Mouse (Mus musculus): ENCODE measurements around the gene Safb2. TPM values are rescaled to one million over a fixed set of nuclear protein-coding genes. Genes with fewer than 3 reads are reported as not detected.
A peak's percentile ranks its signal among the peaks of the same experiment; 100 is the strongest.

The Safb2 gene
- polyA plus RNA-seq, 1 experiment, result 45.1 TPM

DNA sequence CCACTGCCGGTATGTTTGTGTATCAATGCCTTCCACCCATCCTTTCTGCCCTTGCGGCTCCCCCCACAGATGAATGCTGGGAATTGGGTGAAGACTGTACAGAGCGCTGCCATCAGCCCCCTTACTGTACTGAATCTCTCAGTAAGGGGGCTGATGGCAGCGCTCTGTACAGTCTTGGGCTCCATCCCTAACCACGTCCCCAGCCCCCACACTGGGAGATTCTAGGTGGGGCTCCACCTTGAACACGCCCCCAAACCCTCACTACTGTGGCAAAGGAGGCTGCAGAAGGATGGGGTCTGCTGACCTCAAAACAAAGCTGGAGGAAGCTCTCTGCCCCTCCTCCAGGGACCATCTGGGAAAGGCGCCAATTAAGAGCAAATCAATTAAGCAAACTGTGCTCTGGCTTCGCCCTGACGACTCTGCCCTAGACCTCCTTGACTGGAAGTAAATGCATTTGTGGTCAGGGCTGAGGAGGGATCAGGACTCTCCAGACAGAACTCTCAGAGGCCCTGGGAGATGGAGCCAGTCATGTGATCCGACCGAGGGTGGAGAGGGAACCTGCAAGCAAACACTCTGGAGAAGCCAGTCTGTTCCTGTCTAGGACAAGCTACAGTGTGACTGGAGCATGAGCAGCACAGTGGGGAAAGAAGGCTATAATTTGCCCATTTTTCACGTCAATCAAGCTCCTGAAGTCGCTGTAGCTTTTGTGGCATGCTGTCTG is 68.5 kb downstream of the Safb2 start:
- H3K79me3 ChIP-seq (ENCODE audit: low read depth), result no peaks in the 10 kb centered on the region
- peaks cover 7% of the 10 kb centered on the region for H3K27me3 ChIP-seq (ENCODE audit: control insufficient read depth, insufficient read depth, insufficient read length)
- H3K4me3 ChIP-seq (ENCODE audit: insufficient read depth, poor library complexity, severe bottlenecking), result no peak overlapping the region
- H3K36me3 ChIP-seq (ENCODE audit: control insufficient read depth, insufficient read depth), result no peaks in the 10 kb centered on the region
- no peak overlapping the region for H3ac ChIP-seq (ENCODE audit: control insufficient read depth, insufficient read length, low read depth)
- no peaks in the 10 kb centered on the region for H3K79me2 ChIP-seq (ENCODE audit: control insufficient read depth, insufficient read depth)
- TF ChIP-seq MYOD1 (IDR thresholded peaks at IDR 0.05; ENCODE audit: control insufficient read depth, insufficient read length, low read depth) (no peak), CTCF (IDR thresholded peaks at IDR 0.05; ENCODE audit: control insufficient read depth, insufficient read depth, insufficient read length) (no peak), USF1 (IDR thresholded peaks at IDR 0.05; ENCODE audit: low read depth) (peak; percentile 3)

DNA sequence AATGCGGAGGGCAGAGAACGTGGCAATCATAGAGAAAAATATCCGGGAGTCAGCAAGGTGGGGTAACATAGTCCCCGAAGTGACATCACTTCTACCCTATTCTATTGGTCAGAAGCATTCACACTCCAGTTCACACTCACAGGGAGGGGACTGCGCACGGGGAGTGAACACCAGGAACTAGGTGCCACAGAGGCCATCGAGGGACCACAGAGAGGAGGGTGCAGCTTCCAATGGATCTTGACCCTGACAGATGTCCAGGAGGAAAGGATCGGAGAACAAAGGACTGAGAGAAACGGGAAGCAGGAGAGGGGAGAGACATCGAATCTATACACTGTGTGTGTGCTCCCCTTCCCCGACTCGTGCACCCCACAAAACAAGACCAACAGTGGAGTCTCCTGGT is 69.5 kb downstream of the Safb2 start:
- peaks cover 7% of the 10 kb centered on the region for H3K27me3 ChIP-seq (ENCODE audit: control insufficient read depth, insufficient read depth, insufficient read length)
- no peak overlapping the region for H3K4me3 ChIP-seq (ENCODE audit: insufficient read depth, poor library complexity, severe bottlenecking)
- no peak overlapping the region for H3ac ChIP-seq (ENCODE audit: control insufficient read depth, insufficient read length, low read depth)
- no peaks in the 10 kb centered on the region for H3K36me3 ChIP-seq (ENCODE audit: control insufficient read depth, insufficient read depth)
- TF ChIP-seq MYOG (IDR thresholded peaks at IDR 0.05; ENCODE audit: control insufficient read depth, extremely low read depth, insufficient read length), result no peak
- TF ChIP-seq USF1 (IDR thresholded peaks at IDR 0.05; ENCODE audit: low read depth), result no peak
- TF ChIP-seq FOSL1 (IDR thresholded peaks at IDR 0.05; ENCODE audit: insufficient read depth, low read length, poor library complexity, severe bottlenecking), result no peak
- TF ChIP-seq CEBPB (IDR thresholded peaks at IDR 0.05; ENCODE audit: low read depth), result no peak
- TF ChIP-seq MAX (IDR thresholded peaks at IDR 0.05), result no peak
- TF ChIP-seq MYOD1 (IDR thresholded peaks at IDR 0.05; ENCODE audit: control insufficient read depth, insufficient read length, low read depth), result no peak
- TF ChIP-seq CTCF (IDR thresholded peaks at IDR 0.05; ENCODE audit: control insufficient read depth, insufficient read depth, insufficient read length), result no peak
- H3K79me3 ChIP-seq (ENCODE audit: low read depth), result no peaks in the 10 kb centered on the region
- no peaks in the 10 kb centered on the region for H3K79me2 ChIP-seq (ENCODE audit: control insufficient read depth, insufficient read depth)

DNA sequence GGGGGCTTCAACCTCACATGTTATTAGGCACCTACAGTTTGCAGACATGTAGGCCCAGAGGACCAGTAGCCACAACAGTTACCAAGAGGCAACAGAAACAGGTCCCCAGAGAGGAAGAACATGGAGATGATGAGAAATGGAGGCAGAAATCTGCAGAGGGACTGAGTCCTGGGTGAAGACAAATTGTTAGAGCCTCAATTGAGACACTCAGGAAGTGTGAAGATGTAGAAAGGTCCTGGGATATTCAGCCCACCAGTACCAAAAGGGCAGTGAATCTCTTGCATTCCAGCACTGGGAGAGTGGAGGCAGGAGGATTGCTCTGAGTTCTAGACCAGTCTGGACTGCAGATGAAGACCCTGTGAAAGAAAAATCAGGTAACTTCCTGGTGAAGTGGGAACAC is 70.1 kb downstream of the Safb2 start:
- Histone ChIP-seq H3K27me3 (ENCODE audit: control insufficient read depth, insufficient read depth, insufficient read length) (peaks cover 7% of the 10 kb centered on the region), H3K79me3 (ENCODE audit: low read depth) (no peaks in the 10 kb centered on the region), H3K79me2 (ENCODE audit: control insufficient read depth, insufficient read depth) (no peaks in the 10 kb centered on the region), H3K36me3 (ENCODE audit: control insufficient read depth, insufficient read depth) (no peaks in the 10 kb centered on the region), H3K4me3 (ENCODE audit: insufficient read depth, poor library complexity, severe bottlenecking) (no peak overlapping the region), H3ac (ENCODE audit: control insufficient read depth, insufficient read length, low read depth) (no peak overlapping the region)
- no peak for TF ChIP-seq MYOD1 (IDR thresholded peaks at IDR 0.05; ENCODE audit: control insufficient read depth, insufficient read length, low read depth)
- no peak for TF ChIP-seq USF1 (IDR thresholded peaks at IDR 0.05; ENCODE audit: low read depth)
- TF ChIP-seq MYOG (IDR thresholded peaks at IDR 0.05; ENCODE audit: control insufficient read depth, extremely low read depth, insufficient read length), result no peak
- TF ChIP-seq MAX (IDR thresholded peaks at IDR 0.05), result no peak
- TF ChIP-seq CTCF (IDR thresholded peaks at IDR 0.05; ENCODE audit: control insufficient read depth, insufficient read depth, insufficient read length), result no peak
- no peak for TF ChIP-seq FOSL1 (IDR thresholded peaks at IDR 0.05; ENCODE audit: insufficient read depth, low read length, poor library complexity, severe bottlenecking)
- TF ChIP-seq CEBPB (IDR thresholded peaks at IDR 0.05; ENCODE audit: low read depth), result no peak

DNA sequence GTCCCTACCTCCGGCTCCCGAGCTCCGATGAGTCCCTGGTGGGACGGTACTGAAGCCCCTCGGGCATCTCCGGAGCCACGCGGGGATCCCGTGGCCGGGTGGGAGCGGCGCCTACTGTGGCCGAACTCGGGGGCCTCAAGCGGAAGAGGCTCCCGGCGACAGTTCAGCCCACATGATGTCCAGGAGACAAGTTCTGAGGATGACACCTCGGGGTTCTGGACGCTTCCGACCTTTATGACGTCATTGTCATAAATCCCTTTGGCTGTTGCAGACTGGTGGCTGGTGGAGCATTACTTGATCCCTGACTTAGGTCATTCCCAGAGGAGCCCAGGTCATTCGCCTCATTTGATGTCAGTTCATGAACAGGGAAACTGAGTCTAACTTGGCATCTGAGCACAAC is 72.1 kb downstream of the Safb2 start, which contains the start of gene Znrf4:
Gene Znrf4, minus strand, starts transcription at position 122 of the 400 bp plus-strand sequence.
- H3K79me3 ChIP-seq (ENCODE audit: low read depth), result no peaks in the 10 kb centered on the region
- H3K27me3 ChIP-seq (ENCODE audit: control insufficient read depth, insufficient read depth, insufficient read length), result peaks cover 7% of the 10 kb centered on the region
- H3K79me2 ChIP-seq (ENCODE audit: control insufficient read depth, insufficient read depth), result no peaks in the 10 kb centered on the region
- H3ac ChIP-seq (ENCODE audit: control insufficient read depth, insufficient read length, low read depth), result no peak within 1 kb of the TSS
- TF ChIP-seq MAX (IDR thresholded peaks at IDR 0.05), result no peak
- TF ChIP-seq CEBPB (IDR thresholded peaks at IDR 0.05; ENCODE audit: low read depth), result no peak
- no peak for TF ChIP-seq USF1 (IDR thresholded peaks at IDR 0.05; ENCODE audit: low read depth)
- H3K4me3 ChIP-seq (ENCODE audit: insufficient read depth, poor library complexity, severe bottlenecking), result no peak within 1 kb of the TSS
- no peaks in the 10 kb centered on the region for H3K36me3 ChIP-seq (ENCODE audit: control insufficient read depth, insufficient read depth)

DNA sequence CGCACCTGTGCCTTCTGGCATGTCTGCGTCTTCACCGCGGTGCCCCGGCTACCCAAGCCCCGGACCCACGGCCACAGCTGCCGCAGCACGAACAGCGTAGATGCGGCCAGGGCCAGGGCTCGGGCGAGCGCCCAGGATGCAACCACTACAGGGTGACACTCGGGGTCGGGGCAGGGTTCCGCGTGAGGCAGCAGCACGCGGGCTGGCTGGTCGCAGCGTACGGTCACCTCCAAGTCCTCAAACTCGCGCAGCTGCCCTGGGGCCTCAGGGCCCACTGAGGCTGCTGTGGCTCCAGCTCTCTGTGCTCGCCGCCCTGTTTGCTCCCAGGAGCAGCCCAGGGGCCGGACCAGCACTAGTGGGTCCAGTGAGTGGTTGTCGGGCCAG is 72.7 kb downstream of the Safb2 start:
- no peaks in the 10 kb centered on the region for H3K79me3 ChIP-seq (ENCODE audit: low read depth)
- H3ac ChIP-seq (ENCODE audit: control insufficient read depth, insufficient read length, low read depth), result no peak overlapping the region
- no peaks in the 10 kb centered on the region for H3K79me2 ChIP-seq (ENCODE audit: control insufficient read depth, insufficient read depth)
- TF ChIP-seq MAX (IDR thresholded peaks at IDR 0.05), result no peak
- no peak for TF ChIP-seq MYOG (IDR thresholded peaks at IDR 0.05; ENCODE audit: control insufficient read depth, extremely low read depth, insufficient read length)
- TF ChIP-seq CEBPB (IDR thresholded peaks at IDR 0.05; ENCODE audit: low read depth), result no peak
- no peak for TF ChIP-seq USF1 (IDR thresholded peaks at IDR 0.05; ENCODE audit: low read depth)
- TF ChIP-seq CTCF (IDR thresholded peaks at IDR 0.05; ENCODE audit: control insufficient read depth, insufficient read depth, insufficient read length), result no peak
- no peak for TF ChIP-seq MYOD1 (IDR thresholded peaks at IDR 0.05; ENCODE audit: control insufficient read depth, insufficient read length, low read depth)
- TF ChIP-seq FOSL1 (IDR thresholded peaks at IDR 0.05; ENCODE audit: insufficient read depth, low read length, poor library complexity, severe bottlenecking), result no peak
- H3K27me3 ChIP-seq (ENCODE audit: control insufficient read depth, insufficient read depth, insufficient read length), result peaks cover 2% of the 10 kb centered on the region
- no peak overlapping the region for H3K4me3 ChIP-seq (ENCODE audit: insufficient read depth, poor library complexity, severe bottlenecking)
- no peaks in the 10 kb centered on the region for H3K36me3 ChIP-seq (ENCODE audit: control insufficient read depth, insufficient read depth)

All from C2C12 (cell line).